Mouse (Mus musculus) left cerebral cortex, postnatal 14 days (tissue): ENCODE results near the gene Cfap70. TPM values are rescaled to one million over a fixed set of nuclear protein-coding genes. Genes with fewer than 3 reads are reported as not detected.
A peak's percentile ranks its signal among the peaks of the same experiment; 100 is the strongest.

ENCODE experiments used
- DNase-seq, 2 experiments: peaks; one replicate each; pipeline ENCODE4 v3.0.0; 2021 to 2022; ENCODE audit warnings: low spot score in 2 of 2, mixed read lengths in 1 of 2
- intact Hi-C: fragments of 180-260 bp; cut with DNase I; formaldehyde crosslinking; loops from one replicate; pipeline ENCODE4 v1.15.1; 2025
- total RNA-seq, 2 experiments: library from RNA; stranded (reverse); gene quantifications; 2 replicates each; pipeline ENCODE4 v1.2.3; 2021

The Cfap70 gene
- total RNA-seq, 2 experiments from 2014 or later, result 2.0 to 3.1 TPM

DNA sequence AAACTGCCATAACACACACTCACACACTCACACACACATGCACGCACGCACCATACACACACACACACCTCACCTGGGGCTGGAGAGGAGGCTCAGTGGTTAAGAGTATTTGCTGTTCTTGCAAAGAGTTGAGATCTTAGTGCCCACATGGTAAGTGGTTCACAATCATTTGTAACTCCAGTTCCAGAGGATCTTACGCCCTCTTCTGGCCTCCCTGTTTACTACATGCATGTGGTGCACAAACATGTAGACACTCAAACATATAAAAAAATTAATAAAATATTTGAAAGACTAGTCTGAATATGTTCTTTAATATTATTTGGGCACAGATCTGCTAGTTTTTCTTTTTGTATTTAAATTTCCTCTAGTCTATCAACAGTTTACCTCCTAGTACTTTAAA is 83.8 kb downstream of the Cfap70 start:
- intact Hi-C loops, result no loop called here

DNA sequence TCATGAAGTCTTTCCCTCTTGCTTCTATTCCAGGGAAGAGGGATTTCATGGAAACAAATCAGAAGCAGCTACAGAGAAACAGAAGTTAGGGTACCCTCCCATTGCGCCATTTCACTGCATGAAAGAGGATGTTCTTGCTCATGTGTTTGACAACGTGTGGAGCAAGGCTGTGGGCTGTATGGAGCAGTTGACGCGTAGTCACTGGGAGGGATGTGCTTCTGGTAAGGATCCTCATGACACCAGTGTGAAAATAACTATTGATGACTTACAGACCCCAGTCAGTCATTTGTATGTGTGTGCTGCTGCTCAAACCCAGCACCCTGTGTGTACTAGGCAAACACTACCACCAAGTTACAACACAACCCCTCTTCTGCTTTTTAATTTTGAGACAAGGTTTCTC is 88.8 kb downstream of the Cfap70 start:
- intact Hi-C loops, result no loop called here
- DNase-seq, result no peak

More for the DNA sequence above, 83.8 kb downstream of the Cfap70 start:
- no peak for DNase-seq

DNA sequence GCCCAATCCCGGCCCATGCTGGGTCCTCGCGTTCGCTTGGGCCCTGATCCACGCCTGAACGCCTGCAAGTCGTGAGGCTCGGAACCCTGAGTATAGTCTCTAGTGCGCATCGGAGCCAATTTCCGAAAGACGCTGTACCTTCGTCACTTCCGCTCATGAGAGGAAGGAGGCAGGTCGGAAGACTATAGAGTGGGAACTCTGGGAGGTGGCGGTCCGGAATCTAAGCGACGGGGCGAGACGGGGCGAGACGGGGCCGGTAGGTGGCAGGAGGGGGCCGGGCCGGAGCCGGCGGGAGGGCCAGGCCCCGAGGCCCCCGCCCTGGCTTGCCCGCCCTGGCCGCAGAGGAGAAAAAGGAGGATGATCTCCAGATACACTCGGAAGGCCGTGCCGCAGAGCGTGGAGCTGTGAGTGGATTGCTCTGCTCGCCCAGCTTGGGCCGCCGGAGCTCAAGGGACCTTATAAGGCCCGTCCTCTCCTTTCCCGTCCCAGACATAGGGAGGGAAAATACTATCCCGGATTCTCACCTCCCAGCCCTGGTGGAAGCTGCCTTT is 104.0 kb downstream of the Cfap70 start, which contains the start of the genes Ecd and Fam149b:
Gene Ecd (minus strand): TSS at position 131 of the 551 bp plus-strand sequence.
Gene Fam149b (plus strand): TSS at position 172 of the 551 bp plus-strand sequence.
- intact Hi-C loops, result loop anchor here (5.0 kb wide), 1 partner anchor 39 kb away; the partner anchor contains the start of gene Dnajc9
- peak; percentile 95 for DNase-seq

DNA sequence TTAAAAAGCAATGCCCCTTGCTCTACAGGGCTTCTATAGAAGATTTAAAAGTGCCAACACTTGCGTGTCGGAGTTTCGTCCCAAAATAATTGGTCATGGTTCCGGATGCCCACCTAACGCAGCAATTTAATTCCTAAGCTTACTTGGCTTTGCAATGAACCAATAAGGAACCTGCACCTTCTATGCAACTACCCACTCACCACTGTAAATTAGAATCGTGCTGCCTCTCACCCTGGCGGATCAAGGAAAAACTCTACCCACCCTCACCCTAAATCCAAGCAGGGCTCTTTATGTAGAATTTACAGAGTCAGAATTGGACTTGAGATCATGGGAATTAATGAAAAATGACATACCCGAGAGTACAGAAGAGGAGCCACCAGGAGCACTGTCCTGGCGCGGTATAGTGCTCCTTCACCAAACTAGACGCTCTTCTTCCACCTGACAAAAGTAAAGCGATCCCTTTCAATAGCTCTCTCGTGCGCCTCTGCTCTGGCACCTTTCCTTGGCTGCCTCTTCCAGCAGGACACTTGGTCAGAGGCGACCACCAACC is 104.5 kb downstream of the Cfap70 start:
- intact Hi-C loops, result loop anchor here (5.0 kb wide), 1 partner anchor 40 kb away; the partner anchor contains the start of gene Dnajc9
- peak in 1 of 2 experiments; percentile 43 for DNase-seq

DNA sequence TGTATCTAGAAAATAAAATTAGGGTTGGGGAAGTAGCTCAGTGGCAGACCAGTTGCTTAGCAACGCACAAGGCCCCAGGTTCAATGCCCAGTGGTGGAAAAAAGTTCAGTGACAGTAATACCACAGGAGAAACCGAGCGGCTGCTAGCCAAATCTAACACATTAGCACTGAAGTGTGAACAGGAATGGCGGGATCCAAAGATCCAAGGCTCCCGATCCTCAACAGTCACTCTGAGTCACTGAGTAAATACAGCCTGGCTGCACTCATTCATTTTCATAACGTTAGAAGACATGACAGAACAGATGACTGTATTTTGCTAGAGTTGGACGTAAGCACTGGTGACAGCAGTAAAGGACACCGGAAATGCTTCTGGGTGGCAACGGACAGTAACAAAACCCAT is 106.1 kb downstream of the Cfap70 start:
- intact Hi-C loops, result loop anchor here (5.0 kb wide), 1 partner anchor 41 kb away; the partner anchor contains the start of gene Dnajc9
- DNase-seq, result peak in 1 of 2 experiments; percentile 9

Other genes starting within 250 kb of the Cfap70 start
- not detected for gene Kcnk16, start 183.0 kb downstream of the Cfap70 start, total RNA-seq
- 10 to 100 TPM; 13.0 to 22.1 TPM for gene Nudt13, start 157.5 kb downstream of the Cfap70 start, total RNA-seq
- 10 to 100 TPM; 32.1 to 32.7 TPM for gene Ecd, start 104.1 kb downstream of the Cfap70 start, total RNA-seq
- gene Fam149b, start 104.1 kb downstream of the Cfap70 start, total RNA-seq, result 10 to 100 TPM; 40.2 to 45.1 TPM
- 10 to 100 TPM; 18.0 to 22.7 TPM for gene Dnajc9, start 63.3 kb downstream of the Cfap70 start, total RNA-seq
- gene Mrps16, start 58.6 kb downstream of the Cfap70 start, total RNA-seq, result 10 to 100 TPM; 38.3 to 40.1 TPM
- gene Anxa7, start 27.9 kb upstream of the Cfap70 start, total RNA-seq, result 10 to 100 TPM; 49.4 to 49.8 TPM
- gene Mss51, start 44.7 kb upstream of the Cfap70 start, total RNA-seq, result 1 to 10 TPM in 1 of 2 experiments, under 1 TPM in 1; 0.59 to 1.0 TPM
- 100 to 1,000 TPM; 387 to 395 TPM for gene Ppp3cb, start 94.3 kb upstream of the Cfap70 start, total RNA-seq
- 10 to 100 TPM; 29.7 to 35.7 TPM for gene Usp54, start 188.8 kb upstream of the Cfap70 start, total RNA-seq
- gene Myoz1, start 204.3 kb upstream of the Cfap70 start, total RNA-seq, result not detected
- gene Synpo2l, start 216.1 kb upstream of the Cfap70 start, total RNA-seq, result under 1 TPM; 0.47 to 0.64 TPM
- 100 to 1,000 TPM in 1 of 2 experiments, 10 to 100 TPM in 1; 87.8 to 109 TPM for gene Sec24c, start 222.1 kb upstream of the Cfap70 start, total RNA-seq
- 10 to 100 TPM; 19.3 to 20.1 TPM for gene Fut11, start 242.7 kb upstream of the Cfap70 start, total RNA-seq